Mouse (Mus musculus): ENCODE measurements around the gene Taf10.

DNA sequence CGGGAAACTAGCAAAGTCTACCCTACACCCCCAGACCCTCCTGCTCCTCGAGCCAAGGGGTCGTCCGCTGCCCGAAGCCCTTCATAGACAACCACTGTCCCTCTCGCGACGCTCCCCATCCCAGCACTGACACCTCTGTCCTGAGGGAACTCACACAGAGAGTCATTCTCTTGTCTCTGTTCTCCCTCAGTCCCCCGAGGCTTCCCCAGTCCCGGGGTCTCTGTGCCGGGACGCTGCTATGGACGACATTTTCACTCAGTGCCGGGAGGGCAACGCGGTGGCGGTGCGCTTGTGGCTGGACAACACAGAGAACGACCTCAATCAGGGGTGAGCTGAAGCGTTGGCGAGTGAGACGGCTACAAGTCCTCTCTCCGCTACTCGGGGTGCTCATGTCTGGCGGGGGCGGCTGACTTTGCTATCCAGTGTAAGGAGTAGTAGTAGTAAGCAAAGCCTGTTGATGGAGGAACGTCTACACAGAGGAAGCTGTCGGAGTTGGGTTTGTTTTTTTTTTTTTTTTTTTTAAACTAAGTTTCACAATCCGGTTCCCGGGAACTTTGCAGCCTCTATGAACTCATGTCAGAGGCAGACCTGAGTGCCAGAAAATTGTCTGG, 7.1 kb downstream of the Taf10 start, which contains the start of gene Rrp8:
- TF ChIP-seq CTCF (IDR thresholded peaks at IDR 0.05; ENCODE audit: borderline replicate concordance, insufficient read depth, low read length) = no peak
- peak; percentile 33; the same call in 1 of the 2 replicates for TF ChIP-seq POLR2A (IDR thresholded peaks at IDR 0.05; ENCODE audit: low read depth, low read length)

Measured in embryonic fibroblast, embryonic 13.5 days (primary cell).